In genomic region chr10:121411721-121412455, GRCm38 (mm10) we compare ENCODE assay signal across 20 mouse cellular contexts. TPM values are rescaled to one million over a fixed set of nuclear protein-coding genes. Genes with fewer than 3 reads are reported as not detected.
DNase-seq lines count a peak whose midpoint lies in the region; ATAC-seq and TF ChIP-seq lines count a peak whose summit lies in the region.
"Had no signal": no experiment of that assay in that cellular context is flagged by ENCODE, and none has a peak within 500 bp of the region (broad histone marks: within the 10 kb centered on the region; RNA-seq: fewer than 3 reads in every experiment).

No protein-coding gene starts in this region.

- no peak for TF ChIP-seq CTCF in kidney, adult 2 months (conservative IDR thresholded peaks at IDR 0.05; ENCODE audit: insufficient read depth, insufficient read length, low read depth, low read length)

- H3K4me2 ChIP-seq in liver, embryonic 13.5 days = no peak overlapping the region
- H3K4me2 ChIP-seq in liver, embryonic 12.5 days = no peak overlapping the region
- no peak overlapping the region for H3K4me2 ChIP-seq in embryonic facial prominence, embryonic 13.5 days
- no peak overlapping the region for H3K4me2 ChIP-seq in limb, embryonic 14.5 days (replicated peaks; ENCODE audit: low read depth, low read length, severe bottlenecking)
- H3K4me2 ChIP-seq: forebrain, embryonic 15.5 days; heart, embryonic 13.5 days; stomach, embryonic 15.5 days had no signal

- TF ChIP-seq POLR2A in kidney, adult 2 months (IDR thresholded peaks at IDR 0.05; ENCODE audit: low read depth, low read length) = no peak
- TF ChIP-seq POLR2A in limb, embryonic 14.5 days (IDR thresholded peaks at IDR 0.05; ENCODE audit: borderline replicate concordance, extremely low read depth, insufficient read depth, insufficient read length) = no peak

- 0 out of 2 replicates have a peak overlapping the region, but pooled peaks have one; percentile 0 for H3K27ac ChIP-seq in kidney, adult 2 months (ENCODE audit: insufficient read depth, low read depth, low read length)
- no peak overlapping the region for H3K27ac ChIP-seq in liver, embryonic 13.5 days
- no peak overlapping the region for H3K27ac ChIP-seq in liver, embryonic 12.5 days
- peak overlapping the region; percentile 13; the same call in 1 of the 2 replicates for H3K27ac ChIP-seq in embryonic facial prominence, embryonic 13.5 days
- H3K27ac ChIP-seq in limb, embryonic 14.5 days (replicated peaks; ENCODE audit: low read depth, low read length) = no peak overlapping the region
- H3K27ac ChIP-seq: forebrain, embryonic 15.5 days; heart, embryonic 13.5 days; hindbrain, postnatal 0 days; stomach, embryonic 15.5 days had no signal

- H3K4me1 ChIP-seq in kidney, adult 2 months (ENCODE audit: control insufficient read depth, insufficient read depth, low read length) = peaks cover 8% of the 10 kb centered on the region; the same call in 1 of the 2 replicates
- no peaks in the 10 kb centered on the region; the same call in 1 of the 2 replicates for H3K4me1 ChIP-seq in liver, embryonic 13.5 days (replicated peaks)
- peaks cover 10% of the 10 kb centered on the region for H3K4me1 ChIP-seq in liver, embryonic 12.5 days
- H3K4me1 ChIP-seq in embryonic facial prominence, embryonic 13.5 days = peaks cover 20% of the 10 kb centered on the region
- H3K4me1 ChIP-seq in limb, embryonic 14.5 days (ENCODE audit: control insufficient read depth, insufficient read depth, low read length) = no peaks in the 10 kb centered on the region
- H3K4me1 ChIP-seq: forebrain, embryonic 15.5 days had no signal

- H3K36me3 ChIP-seq in kidney, adult 2 months (ENCODE audit: control insufficient read depth, insufficient read depth, low read length) = no peaks in the 10 kb centered on the region; the same call in 1 of the 2 replicates
- peaks cover 35% of the 10 kb centered on the region for H3K36me3 ChIP-seq in liver, embryonic 13.5 days
- H3K36me3 ChIP-seq in liver, embryonic 12.5 days = peaks cover 41% of the 10 kb centered on the region
- peaks cover 58% of the 10 kb centered on the region for H3K36me3 ChIP-seq in embryonic facial prominence, embryonic 13.5 days
- H3K36me3 ChIP-seq in limb, embryonic 14.5 days (ENCODE audit: control insufficient read depth, insufficient read depth, low read length) = peaks cover 50% of the 10 kb centered on the region
- H3K36me3 ChIP-seq: forebrain, embryonic 15.5 days had no signal

- peak; percentile 69 for DNase-seq in kidney, adult 2 months
- no peak for DNase-seq in kidney, postnatal 4 days
- DNase-seq in liver, embryonic 13.5 days = no peak
- no peak for DNase-seq in limb, embryonic 14.5 days (ENCODE audit: low spot score)
- DNase-seq in cerebellum, adult 18-20 months = no peak
- DNase-seq: cerebellum, postnatal 14 days; embryo, embryonic 11 days; lung, adult 2 months; lung, postnatal 36 days; retina, postnatal 1 day; thymus, adult 18-20 months; thymus, postnatal 4 days had no signal

- WGBS in kidney, adult 2 months = 55% methylated on average over 11 of the region's 11 CpGs
- WGBS in liver, embryonic 13.5 days (ENCODE audit: insufficient replicate concordance) = 70% methylated on average over 11 of the region's 11 CpGs
- WGBS in liver, embryonic 12.5 days (ENCODE audit: insufficient replicate concordance) = 73% methylated on average over 11 of the region's 11 CpGs
- WGBS in embryonic facial prominence, embryonic 13.5 days = 84% methylated on average over 11 of the region's 11 CpGs
- 78% methylated on average over 11 of the region's 11 CpGs for WGBS in limb, embryonic 14.5 days

- 0 out of 2 replicates have a peak, but pooled peaks have one; percentile 25 for ATAC-seq in liver, embryonic 13.5 days (ENCODE audit: low read depth)
- no peak for ATAC-seq in liver, embryonic 12.5 days
- ATAC-seq in embryonic facial prominence, embryonic 13.5 days (ENCODE audit: insufficient number of reproducible peaks, insufficient read depth, low FRiP score, low TSS enrichment, low read depth) = 0 out of 2 replicates have a peak, but pooled peaks have one; percentile 59
- ATAC-seq in limb, embryonic 14.5 days (ENCODE audit: low FRiP score, low read depth) = peak; percentile 60
- ATAC-seq in erythroblast, adult 5-6 weeks (replicated peaks; ENCODE audit: low FRiP score, poor library complexity, severe bottlenecking) = no peak
- ATAC-seq: forebrain, embryonic 15.5 days; hindbrain, postnatal 0 days; intestine, postnatal 0 days had no signal

- no peak overlapping the region for H3K9ac ChIP-seq in liver, embryonic 13.5 days
- H3K9ac ChIP-seq in liver, embryonic 12.5 days = no peak overlapping the region
- H3K9ac ChIP-seq in embryonic facial prominence, embryonic 13.5 days = no peak overlapping the region
- no peak overlapping the region for H3K9ac ChIP-seq in limb, embryonic 14.5 days (ENCODE audit: low read depth, low read length, severe bottlenecking)
- H3K9ac ChIP-seq: forebrain, embryonic 15.5 days; heart, embryonic 13.5 days; stomach, embryonic 15.5 days had no signal

- H3K9me3 ChIP-seq in liver, embryonic 13.5 days (replicated peaks) = no peaks in the 10 kb centered on the region
- no peaks in the 10 kb centered on the region for H3K9me3 ChIP-seq in liver, embryonic 12.5 days (replicated peaks)
- no peaks in the 10 kb centered on the region for H3K9me3 ChIP-seq in embryonic facial prominence, embryonic 13.5 days
- no peaks in the 10 kb centered on the region for H3K9me3 ChIP-seq in limb, embryonic 14.5 days (ENCODE audit: control insufficient read depth, low read length)
- H3K9me3 ChIP-seq: forebrain, embryonic 15.5 days; heart, embryonic 13.5 days; stomach, embryonic 15.5 days had no signal

- H3K27me3 ChIP-seq in kidney, adult 2 months (replicated peaks; ENCODE audit: control insufficient read depth, insufficient read depth, low read length) = no peaks in the 10 kb centered on the region
- H3K27me3 ChIP-seq in liver, embryonic 13.5 days = no peaks in the 10 kb centered on the region
- no peaks in the 10 kb centered on the region for H3K27me3 ChIP-seq in liver, embryonic 12.5 days (replicated peaks)
- H3K27me3 ChIP-seq in embryonic facial prominence, embryonic 13.5 days = no peaks in the 10 kb centered on the region
- H3K27me3 ChIP-seq in limb, embryonic 14.5 days (ENCODE audit: control insufficient read depth, insufficient read depth, low read length) = no peaks in the 10 kb centered on the region
- H3K27me3 ChIP-seq: forebrain, embryonic 15.5 days; heart, embryonic 13.5 days; stomach, embryonic 15.5 days had no signal

- H3K4me3 ChIP-seq in kidney, adult 2 months (ENCODE audit: insufficient read depth, low read depth, low read length) = no peak overlapping the region
- no peak overlapping the region for H3K4me3 ChIP-seq in liver, embryonic 13.5 days (replicated peaks)
- H3K4me3 ChIP-seq in liver, embryonic 12.5 days = no peak overlapping the region
- H3K4me3 ChIP-seq in embryonic facial prominence, embryonic 13.5 days = no peak overlapping the region
- H3K4me3 ChIP-seq in limb, embryonic 14.5 days (replicated peaks; ENCODE audit: low read length) = no peak overlapping the region
- H3K4me3 ChIP-seq: forebrain, embryonic 15.5 days; heart, embryonic 13.5 days; stomach, embryonic 15.5 days had no signal

RNA-seq across cellular contexts. Expression of gene Gns, which starts 47.0 kb away (rescaled TPM):
- polyA plus RNA-seq in kidney, adult 2 months (2012; rRNA removed) = 128 and 160 TPM in 2 replicates
- polyA plus RNA-seq in liver, embryonic 13.5 days (2015; fragmentation: Nextera tagmentation; extraction: Ambion mirVana) = 13.0 and 16.5 TPM in 2 replicates
- 20.0 and 20.3 TPM in 2 replicates for polyA plus RNA-seq in liver, embryonic 12.5 days (2016; fragmentation: Nextera tagmentation; extraction: Ambion mirVana)
- 48.5 and 49.5 TPM in 2 replicates for polyA plus RNA-seq in embryonic facial prominence, embryonic 13.5 days (2015; fragmentation: Nextera tagmentation; extraction: Ambion mirVana)
- 41.6 and 45.6 TPM in 2 replicates for polyA plus RNA-seq in limb, embryonic 14.5 days (2012; rRNA removed)
- 62.0 and 66.6 TPM in 2 replicates for polyA plus RNA-seq in limb, embryonic 14.5 days (2014; fragmentation: Nextera tagmentation; extraction: Ambion mirVana)
- total RNA-seq in erythroblast, adult 5-6 weeks (2015; ENCODE audit: low replicate concordance) = 9.6 and 15.3 TPM in 2 replicates
- total RNA-seq in erythroblast, adult 5-6 weeks (2017; ENCODE audit: low replicate concordance) = 4.9 and 11.6 TPM in 2 replicates

Comparison
In these comparisons a context has a peak if more than half of its experiments do, and no peak if none do; other contexts are left out.
1. ATAC-seq: peak in liver, embryonic 13.5 days (single experiment), embryonic facial prominence, embryonic 13.5 days (single experiment) and limb, embryonic 14.5 days (single experiment); none in liver, embryonic 12.5 days (single experiment) and erythroblast, adult 5-6 weeks (single experiment).
2. H3K27ac ChIP-seq: peak in kidney, adult 2 months (single experiment) and embryonic facial prominence, embryonic 13.5 days (single experiment); none in liver, embryonic 13.5 days (single experiment), liver, embryonic 12.5 days (single experiment) and limb, embryonic 14.5 days (single experiment).